Mouse (Mus musculus) thymus, adult 18-20 months (tissue): Measurements from ENCODE around the gene Zswim7.

Source experiments
- DNase-seq, 2 experiments: peaks; one replicate each; pipeline ENCODE4 v3.0.0; 2022; ENCODE audit warnings: mixed read lengths in 2 of 2

Zswim7 gene

GRCm38 (mm10) chr11:62251047-62251446, 30.1 kb downstream of the Zswim7 start:
- DNase-seq = no peak

GRCm38 (mm10) chr11:62249266-62250037, 31.7 kb downstream of the Zswim7 start:
- DNase-seq = no peak

- peak; percentile 26 to 31 for DNase-seq
Measured at GRCm38 (mm10) chr11:62248401-62249244, 32.6 kb downstream of the Zswim7 start, which contains the start of gene Adora2b. Gene Adora2b (plus strand): TSS chr11:62248984.

GRCm38 (mm10) chr11:62247759-62248400, 33.3 kb downstream of the Zswim7 start:
- DNase-seq = no peak

- no peak for DNase-seq
Measured at GRCm38 (mm10) chr11:62244471-62244870, 36.7 kb downstream of the Zswim7 start.

GRCm38 (mm10) chr11:62243871-62244270, 37.3 kb downstream of the Zswim7 start:
- DNase-seq = no peak

GRCm38 (mm10) chr11:62240631-62241261, 40.4 kb downstream of the Zswim7 start:
- no peak for DNase-seq

GRCm38 (mm10) chr11:62224797-62225196, 56.4 kb downstream of the Zswim7 start:
- no peak for DNase-seq

GRCm38 (mm10) chr11:62223962-62224361, 57.2 kb downstream of the Zswim7 start:
- no peak for DNase-seq

- DNase-seq = no peak
Measured at GRCm38 (mm10) chr11:62223416-62223815, 57.8 kb downstream of the Zswim7 start.

- no peak for DNase-seq
Measured at GRCm38 (mm10) chr11:62220756-62221510, 60.2 kb downstream of the Zswim7 start.

- DNase-seq = no peak
Measured at GRCm38 (mm10) chr11:62217751-62218150, 63.4 kb downstream of the Zswim7 start.
